Mouse (Mus musculus): ENCODE data around the gene 4930430F08Rik. TPM values are rescaled to one million over a fixed set of nuclear protein-coding genes. Genes with fewer than 3 reads are reported as not detected.

Gene 4930430F08Rik
- polyA plus RNA-seq, 1 experiment = 36.6 TPM

- Histone ChIP-seq H3K4me1 (ENCODE audit: control insufficient read depth, insufficient read depth, low read length) (no peaks in the 10 kb centered on the region), H3K4me3 (replicated peaks; ENCODE audit: insufficient read depth, low read depth, low read length) (no peak overlapping the region), H3K27ac (ENCODE audit: insufficient read depth, low read length) (no peak overlapping the region), H3K27me3 (ENCODE audit: control insufficient read depth, insufficient read depth, low read length) (no peaks in the 10 kb centered on the region)
- DNase-seq = no peak
- WGBS = 86% methylated on average over 9 of the region's 9 CpGs
- TF ChIP-seq CTCF (IDR thresholded peaks at IDR 0.05; ENCODE audit: borderline replicate concordance, insufficient read depth, low read depth, low read length) = no peak
- TF ChIP-seq POLR2A (IDR thresholded peaks at IDR 0.05; ENCODE audit: borderline replicate concordance, insufficient read depth, low read length) = no peak
Measured at GRCm38 (mm10) chr10:100603511-100603910, 13.3 kb upstream of the 4930430F08Rik start.

DNA sequence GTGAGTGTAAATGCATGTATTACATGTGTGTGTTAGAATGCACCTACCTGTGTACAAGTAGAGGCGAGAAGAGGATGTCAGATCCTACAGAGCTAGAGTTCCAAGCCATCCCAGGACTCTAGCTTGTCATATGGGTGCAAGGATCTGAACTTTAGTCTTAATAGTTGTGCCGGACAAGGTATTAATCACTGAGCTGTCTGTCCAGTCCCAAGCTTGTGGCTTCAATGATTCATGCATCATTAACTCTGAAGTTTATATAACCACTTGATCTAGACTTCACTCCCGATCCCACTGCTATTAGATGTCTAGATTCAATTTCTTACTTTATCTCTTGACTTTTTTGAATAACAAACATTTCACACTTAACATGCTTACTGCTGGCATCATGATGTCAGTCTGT, 8.1 kb upstream of the 4930430F08Rik start:
- TF ChIP-seq CTCF (IDR thresholded peaks at IDR 0.05; ENCODE audit: borderline replicate concordance, insufficient read depth, low read depth, low read length) (no peak), POLR2A (IDR thresholded peaks at IDR 0.05; ENCODE audit: borderline replicate concordance, insufficient read depth, low read length) (no peak)
- Histone ChIP-seq H3K4me1 (ENCODE audit: control insufficient read depth, insufficient read depth, low read length) (no peaks in the 10 kb centered on the region), H3K27ac (ENCODE audit: insufficient read depth, low read length) (no peak overlapping the region), H3K27me3 (ENCODE audit: control insufficient read depth, insufficient read depth, low read length) (no peaks in the 10 kb centered on the region), H3K4me3 (replicated peaks; ENCODE audit: insufficient read depth, low read depth, low read length) (no peak overlapping the region)
- DNase-seq = no peak
- 83% methylated on average over 3 of the region's 3 CpGs for WGBS

DNA sequence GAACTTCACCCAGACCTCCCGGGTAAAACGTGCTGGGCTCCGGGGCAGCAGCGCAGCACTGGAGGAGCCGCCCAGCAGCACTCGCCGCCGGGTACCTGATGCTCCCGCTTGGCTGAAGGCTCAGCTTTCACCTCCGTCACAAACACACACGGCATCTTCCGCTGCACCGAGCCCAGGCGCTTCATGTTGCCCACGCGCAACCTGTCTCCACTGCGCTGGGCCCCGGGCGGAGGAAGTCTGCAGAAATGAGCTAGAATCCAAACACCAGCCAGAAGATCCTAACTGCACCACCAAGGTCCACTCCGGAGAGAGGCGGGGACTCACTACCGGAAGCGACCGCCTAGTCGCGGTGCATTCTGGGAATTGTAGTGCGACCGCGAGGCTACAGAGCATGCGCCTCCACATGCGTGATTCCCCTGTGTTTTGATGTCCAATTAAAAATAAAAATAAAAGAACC, 1.3 kb downstream of the 4930430F08Rik start:
- Histone ChIP-seq H3K4me1 (ENCODE audit: control insufficient read depth, insufficient read depth, low read length) (peaks cover 3% of the 10 kb centered on the region; the same call in 1 of the 2 replicates), H3K27ac (ENCODE audit: insufficient read depth, low read length) (peak overlapping the region; percentile 2), H3K27me3 (ENCODE audit: control insufficient read depth, insufficient read depth, low read length) (no peaks in the 10 kb centered on the region), H3K4me3 (replicated peaks; ENCODE audit: insufficient read depth, low read depth, low read length) (peak overlapping the region; percentile 82)
- WGBS = under 1% methylated on average over 31 of the region's 31 CpGs
- no peak for TF ChIP-seq CTCF (IDR thresholded peaks at IDR 0.05; ENCODE audit: borderline replicate concordance, insufficient read depth, low read depth, low read length)
- peak; percentile 91; the same call in 1 of the 2 replicates for TF ChIP-seq POLR2A (IDR thresholded peaks at IDR 0.05; ENCODE audit: borderline replicate concordance, insufficient read depth, low read length)
- DNase-seq = peak; percentile 92 to 93

DNA sequence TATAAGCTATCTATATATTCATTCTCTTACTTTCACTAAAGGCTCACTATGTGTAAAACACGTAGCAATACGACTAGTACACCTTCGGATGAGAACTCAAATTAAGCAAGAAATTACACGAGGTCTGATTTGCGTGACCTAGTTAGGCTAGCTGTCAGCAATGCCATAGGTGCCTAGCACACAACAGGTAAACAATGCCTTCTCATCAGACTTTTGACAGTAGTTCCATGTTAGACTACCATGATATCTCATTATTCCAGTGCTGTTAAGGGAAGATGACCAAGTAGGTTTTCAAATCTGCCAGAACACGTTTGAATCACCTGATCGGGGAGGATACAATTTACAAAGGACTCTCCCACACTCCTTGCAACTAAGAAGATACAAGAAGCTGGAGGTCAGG, 1.7 kb downstream of the 4930430F08Rik start:
- H3K4me3 ChIP-seq (replicated peaks; ENCODE audit: insufficient read depth, low read depth, low read length) = peak overlapping the region; percentile 82
- no peaks in the 10 kb centered on the region for H3K27me3 ChIP-seq (ENCODE audit: control insufficient read depth, insufficient read depth, low read length)
- DNase-seq = no peak
- 10% methylated on average over 7 of the region's 7 CpGs for WGBS
- no peak for TF ChIP-seq CTCF (IDR thresholded peaks at IDR 0.05; ENCODE audit: borderline replicate concordance, insufficient read depth, low read depth, low read length)
- TF ChIP-seq POLR2A (IDR thresholded peaks at IDR 0.05; ENCODE audit: borderline replicate concordance, insufficient read depth, low read length) = no peak
- peaks cover 3% of the 10 kb centered on the region; the same call in 1 of the 2 replicates for H3K4me1 ChIP-seq (ENCODE audit: control insufficient read depth, insufficient read depth, low read length)
- peak overlapping the region; percentile 2 for H3K27ac ChIP-seq (ENCODE audit: insufficient read depth, low read length)

GRCm38 (mm10) chr10:100584178-100584577, 6.0 kb downstream of the 4930430F08Rik start:
- H3K27ac ChIP-seq (ENCODE audit: insufficient read depth, low read length) = no peak overlapping the region
- no peak for DNase-seq
- WGBS = 72% methylated on average over 3 of the region's 3 CpGs
- H3K27me3 ChIP-seq (ENCODE audit: control insufficient read depth, insufficient read depth, low read length) = no peaks in the 10 kb centered on the region
- TF ChIP-seq POLR2A (IDR thresholded peaks at IDR 0.05; ENCODE audit: borderline replicate concordance, insufficient read depth, low read length) (no peak), CTCF (IDR thresholded peaks at IDR 0.05; ENCODE audit: borderline replicate concordance, insufficient read depth, low read depth, low read length) (no peak)
- H3K4me1 ChIP-seq (ENCODE audit: control insufficient read depth, insufficient read depth, low read length) = peaks cover 3% of the 10 kb centered on the region; the same call in 1 of the 2 replicates
- H3K4me3 ChIP-seq (replicated peaks; ENCODE audit: insufficient read depth, low read depth, low read length) = no peak overlapping the region

DNA sequence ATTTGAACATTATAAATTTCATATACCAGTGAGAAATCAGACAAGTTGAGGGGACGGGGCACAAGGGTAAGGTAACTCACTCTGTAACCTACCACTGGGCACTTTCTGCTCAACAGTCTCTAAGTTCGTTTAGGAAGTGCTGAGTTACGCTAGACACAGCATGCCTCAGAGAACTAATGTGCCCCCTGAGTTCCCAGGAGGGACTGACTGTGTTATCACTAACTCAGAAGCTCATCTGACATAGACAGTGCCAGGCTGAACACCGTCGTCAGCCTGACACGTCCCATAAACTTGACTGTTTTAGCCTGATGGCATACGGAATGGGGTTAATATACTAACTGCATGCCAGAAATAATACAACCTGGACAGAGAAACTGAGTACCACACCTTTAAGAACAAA, 14.9 kb downstream of the 4930430F08Rik start:
- WGBS = 90% methylated on average over 7 of the region's 7 CpGs
- H3K27me3 ChIP-seq (ENCODE audit: control insufficient read depth, insufficient read depth, low read length) = no peaks in the 10 kb centered on the region
- H3K27ac ChIP-seq (ENCODE audit: insufficient read depth, low read length) = no peak overlapping the region
- no peaks in the 10 kb centered on the region for H3K4me1 ChIP-seq (ENCODE audit: control insufficient read depth, insufficient read depth, low read length)
- TF ChIP-seq POLR2A (IDR thresholded peaks at IDR 0.05; ENCODE audit: borderline replicate concordance, insufficient read depth, low read length) (no peak), CTCF (IDR thresholded peaks at IDR 0.05; ENCODE audit: borderline replicate concordance, insufficient read depth, low read depth, low read length) (no peak)
- DNase-seq = no peak
- no peak overlapping the region for H3K4me3 ChIP-seq (replicated peaks; ENCODE audit: insufficient read depth, low read depth, low read length)

GRCm38 (mm10) chr10:100574505-100575149, 15.6 kb downstream of the 4930430F08Rik start:
- DNase-seq = no peak
- no peaks in the 10 kb centered on the region for H3K4me1 ChIP-seq (ENCODE audit: control insufficient read depth, insufficient read depth, low read length)
- TF ChIP-seq CTCF (IDR thresholded peaks at IDR 0.05; ENCODE audit: borderline replicate concordance, insufficient read depth, low read depth, low read length) (no peak), POLR2A (IDR thresholded peaks at IDR 0.05; ENCODE audit: borderline replicate concordance, insufficient read depth, low read length) (no peak)
- no peak overlapping the region for H3K27ac ChIP-seq (ENCODE audit: insufficient read depth, low read length)
- 90% methylated on average over 7 of the region's 7 CpGs for WGBS
- H3K4me3 ChIP-seq (replicated peaks; ENCODE audit: insufficient read depth, low read depth, low read length) = no peak overlapping the region
- no peaks in the 10 kb centered on the region for H3K27me3 ChIP-seq (ENCODE audit: control insufficient read depth, insufficient read depth, low read length)

DNA sequence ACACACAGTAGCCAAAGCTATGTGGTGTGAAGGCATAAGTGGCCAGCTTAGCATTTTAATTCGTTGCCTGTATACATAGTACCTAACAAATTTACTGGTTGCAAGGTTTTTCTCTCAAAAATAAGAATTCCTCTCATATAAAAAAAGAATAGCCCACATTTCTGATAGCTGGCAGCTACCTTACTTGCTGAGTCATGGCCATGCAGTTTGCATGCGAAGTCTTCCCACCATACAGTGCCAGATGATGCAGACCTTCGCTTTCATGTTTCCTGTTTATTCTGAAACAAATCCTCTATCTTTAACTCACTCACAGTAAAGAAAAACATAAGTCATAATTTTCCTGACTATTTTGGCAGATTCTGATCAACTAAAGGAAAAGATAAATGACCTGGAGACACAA, 18.5 kb downstream of the 4930430F08Rik start:
- no peak for DNase-seq
- no peak overlapping the region for H3K27ac ChIP-seq (ENCODE audit: insufficient read depth, low read length)
- no peak overlapping the region for H3K4me3 ChIP-seq (replicated peaks; ENCODE audit: insufficient read depth, low read depth, low read length)
- WGBS = 88% methylated on average over 3 of the region's 3 CpGs
- no peaks in the 10 kb centered on the region for H3K4me1 ChIP-seq (ENCODE audit: control insufficient read depth, insufficient read depth, low read length)
- no peaks in the 10 kb centered on the region for H3K27me3 ChIP-seq (ENCODE audit: control insufficient read depth, insufficient read depth, low read length)
- no peak for TF ChIP-seq CTCF (IDR thresholded peaks at IDR 0.05; ENCODE audit: borderline replicate concordance, insufficient read depth, low read depth, low read length)
- no peak for TF ChIP-seq POLR2A (IDR thresholded peaks at IDR 0.05; ENCODE audit: borderline replicate concordance, insufficient read depth, low read length)

Measured in cerebellum, adult 2 months (tissue).